22 mouse cellular contexts compared by ENCODE assay signal in genomic region chr11:101898328-101898727, GRCm38 (mm10). TPM values are rescaled to one million over a fixed set of nuclear protein-coding genes. Genes with fewer than 3 reads are reported as not detected.
DNase-seq lines count a peak whose midpoint lies in the region; ATAC-seq lines count a peak whose summit lies in the region.
"Had no signal": no experiment of that assay in that cellular context is flagged by ENCODE, and none has a peak within 500 bp of the region (broad histone marks: within the 10 kb centered on the region; RNA-seq: fewer than 3 reads in every experiment).

No protein-coding gene starts in this region.

- H3K9ac ChIP-seq in midbrain, embryonic 13.5 days (replicated peaks) = no peak overlapping the region
- H3K9ac ChIP-seq: embryonic facial prominence, embryonic 12.5 days; forebrain, embryonic 13.5 days; forebrain, embryonic 15.5 days; forebrain, postnatal 0 days had no signal

- H3K27me3 ChIP-seq in midbrain, embryonic 13.5 days = peaks cover 5% of the 10 kb centered on the region; the same call in 1 of the 2 replicates
- H3K27me3 ChIP-seq: embryonic facial prominence, embryonic 12.5 days; forebrain, embryonic 15.5 days had no signal

- intact Hi-C loops in gastrocnemius, postnatal 14 days (cut with DNase I; ENCODE audit: low total_unique reads) = no loop called here

- ATAC-seq in midbrain, embryonic 13.5 days = no peak
- ATAC-seq: activated CD4-positive, CD25-positive, alpha-beta regulatory T cell, adult 4 months; forebrain, embryonic 13.5 days; forebrain, embryonic 15.5 days; forebrain, postnatal 0 days had no signal

- 86% methylated on average over 4 of the region's 4 CpGs for whole genome bisulfite sequencing in midbrain, embryonic 13.5 days

- H3K9me3 ChIP-seq in midbrain, embryonic 13.5 days = no peaks in the 10 kb centered on the region
- H3K9me3 ChIP-seq: embryonic facial prominence, embryonic 10.5 days; embryonic facial prominence, embryonic 12.5 days; forebrain, embryonic 13.5 days; forebrain, embryonic 15.5 days had no signal

- H3K27ac ChIP-seq in brown adipose tissue, adult 24 weeks (replicated peaks; ENCODE audit: low read depth, low read length) = peak overlapping the region; percentile 64; the same call in 1 of the 2 replicates
- no peak overlapping the region for H3K27ac ChIP-seq in midbrain, embryonic 13.5 days
- H3K27ac ChIP-seq: embryonic facial prominence, embryonic 10.5 days; embryonic facial prominence, embryonic 12.5 days; forebrain, embryonic 13.5 days; forebrain, embryonic 15.5 days had no signal

- DNase-seq in ES-CJ7 (ENCODE audit: low read depth, low spot score) = peak; percentile 51
- no peak for DNase-seq in thymus, adult 18-20 months
- no peak for DNase-seq in gastrocnemius, postnatal 14 days
- DNase-seq: adrenal gland, adult 8-10 months; adrenal gland, postnatal 14 days; adrenal gland, postnatal 36 days; cerebellum, adult 11 months; cerebellum, adult 18-20 months; cerebellum, adult 8-10 months; cerebellum, adult 9-11 months; cerebellum, postnatal 14 days; cerebellum, postnatal 36 days; forebrain, postnatal 0 days had no signal

- H3K4me1 ChIP-seq in brown adipose tissue, adult 24 weeks (ENCODE audit: control insufficient read depth, insufficient read depth, insufficient read length, low read length) = peaks cover 11% of the 10 kb centered on the region
- no peaks in the 10 kb centered on the region for H3K4me1 ChIP-seq in midbrain, embryonic 13.5 days (replicated peaks)
- H3K4me1 ChIP-seq: forebrain, embryonic 13.5 days; forebrain, embryonic 15.5 days had no signal

- no peaks in the 10 kb centered on the region for H3K36me3 ChIP-seq in midbrain, embryonic 13.5 days
- H3K36me3 ChIP-seq: embryonic facial prominence, embryonic 10.5 days; embryonic facial prominence, embryonic 12.5 days; forebrain, embryonic 15.5 days had no signal

- no peak overlapping the region for H3K4me3 ChIP-seq in brown adipose tissue, adult 24 weeks (ENCODE audit: insufficient read depth, low read depth, low read length)
- H3K4me3 ChIP-seq in midbrain, embryonic 13.5 days (replicated peaks) = no peak overlapping the region
- H3K4me3 ChIP-seq: embryonic facial prominence, embryonic 10.5 days; embryonic facial prominence, embryonic 12.5 days; forebrain, embryonic 13.5 days; forebrain, embryonic 15.5 days had no signal

- H3K4me2 ChIP-seq in midbrain, embryonic 13.5 days (replicated peaks) = no peak overlapping the region
- H3K4me2 ChIP-seq: embryonic facial prominence, embryonic 12.5 days; forebrain, embryonic 13.5 days; forebrain, embryonic 15.5 days had no signal

RNA-seq across cellular contexts. Expression of gene Meox1, which starts 4.2 kb away (rescaled TPM):
- 3.8 and 4.4 TPM in 2 replicates for polyA plus RNA-seq in brown adipose tissue, adult 24 weeks (2012; ENCODE audit: insufficient read depth, insufficient read length, missing spikeins)
- 10 to 100 TPM in 1 of 2 experiments, 1 to 10 TPM in 1; 8.6 to 10.8 TPM for total RNA-seq in gastrocnemius, postnatal 14 days (2021)
- polyA plus RNA-seq in midbrain, embryonic 13.5 days (2015; fragmentation: Nextera tagmentation; extraction: Ambion mirVana) = 0.12 and 0.13 TPM in 2 replicates
- total RNA-seq: common myeloid progenitor, adult 5-6 weeks; MEL had no signal
- polyA plus RNA-seq: activated CD4-positive, CD25-positive, alpha-beta regulatory T cell, adult 4 months had no signal
